Mouse (Mus musculus) mouse trophoblast stem cell (cell line): ENCODE measurements around the gene Mindy3.

ENCODE experiments used
- in situ Hi-C, 2 experiments: fragments of 300-500 bp; cut with MseI, MboI; formaldehyde crosslinking; loops; 2 replicates in 1 of 2; 3 replicates in 1 of 2; pipeline ENCODE4 v1.15.1; 2025

Gene Mindy3

GRCm38 (mm10) chr2:12301431-12302170, 117.7 kb downstream of the Mindy3 start, which contains the start of gene Itga8:
Itga8 (minus strand) TSS chr2:12301922.
- in situ Hi-C loops = loop anchor here (5.0 to 10.0 kb wide), 2 partner anchors 297 to 299 kb away; no protein-coding TSS in a partner anchor

GRCm38 (mm10) chr2:12300449-12301228, 118.6 kb downstream of the Mindy3 start:
- in situ Hi-C loops = loop anchor here (5.0 to 10.0 kb wide), 2 partner anchors 296 to 298 kb away; no protein-coding TSS in a partner anchor

DNA sequence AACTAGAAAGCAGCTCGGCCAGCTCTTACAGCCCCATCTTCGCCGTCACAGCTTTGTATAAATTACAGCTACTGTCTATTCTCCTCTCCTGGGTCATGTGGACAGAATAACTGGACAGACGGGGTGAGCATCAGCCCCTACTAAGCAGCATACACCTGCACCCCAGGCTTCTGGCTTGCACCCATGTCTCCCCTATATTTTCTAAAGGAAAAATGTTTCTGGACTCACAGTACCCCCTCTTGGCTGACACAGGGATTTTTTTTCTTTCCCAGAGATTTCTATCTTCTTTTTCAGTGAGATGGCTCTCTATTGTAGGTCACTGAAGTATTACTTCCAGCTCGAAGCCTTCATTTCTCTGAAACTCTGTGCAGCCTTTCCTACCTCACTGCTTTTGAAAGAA, 122.0 kb downstream of the Mindy3 start:
- in situ Hi-C loops = no loop called here
